Mouse (Mus musculus): ENCODE measurements at regions not wholly inside any gene's neighbourhood (a gene's known extent, or its start where the extent isn't known, plus 50 kb on each side); places are given as distances from the start of the nearest gene placed in this dataset.

DNA sequence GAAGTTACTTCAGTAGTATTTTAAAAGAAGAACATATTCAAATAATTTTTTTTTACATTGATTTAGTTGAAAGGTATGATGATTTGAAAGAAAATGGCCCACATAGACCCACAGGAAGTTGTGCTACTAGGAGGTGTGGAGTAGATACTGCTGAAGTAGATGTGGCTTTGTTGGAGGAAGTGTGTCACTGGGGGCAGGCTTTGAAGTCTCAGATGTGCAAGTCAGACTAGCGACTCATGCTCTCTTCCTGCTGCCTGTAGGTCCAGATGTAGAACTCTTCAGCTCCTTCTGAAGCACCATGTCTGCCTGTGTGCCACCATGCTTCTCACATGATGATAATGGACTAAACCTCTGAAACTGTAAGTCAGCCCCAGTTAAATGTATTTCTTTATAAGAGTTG is 452.0 kb downstream of the Gtdc1 start:
- TF ChIP-seq CTCF (conservative IDR thresholded peaks at IDR 0.05 in 1 of 2, IDR thresholded peaks at IDR 0.05 in 1 of 2; ENCODE audit: low read depth in 2 of 2, low read length in 2 of 2) (no peak), USF1 (IDR thresholded peaks at IDR 0.05; ENCODE audit: low read depth, low read length) (no peak), E2F4 (IDR thresholded peaks at IDR 0.05; ENCODE audit: insufficient replicate concordance, low read depth, low read length) (no peak), POLR2A (IDR thresholded peaks at IDR 0.05; ENCODE audit: low read depth, low read length) (no peak), CHD1 (IDR thresholded peaks at IDR 0.05; ENCODE audit: low read depth, low read length) (no peak), POLR2AphosphoS2 (IDR thresholded peaks at IDR 0.05; ENCODE audit: low read depth, low read length) (no peak), EP300 (IDR thresholded peaks at IDR 0.05; ENCODE audit: low read length) (no peak), ZKSCAN1 (IDR thresholded peaks at IDR 0.05; ENCODE audit: borderline replicate concordance, low read depth, low read length) (no peak), RAD21 (IDR thresholded peaks at IDR 0.05; ENCODE audit: low read depth, low read length) (no peak), NELFE (IDR thresholded peaks at IDR 0.05; ENCODE audit: low read depth, low read length) (no peak), MAZ (IDR thresholded peaks at IDR 0.05; ENCODE audit: low read depth, low read length) (no peak), NRF1 (IDR thresholded peaks at IDR 0.05; ENCODE audit: low read depth, low read length) (no peak), SMC3 (IDR thresholded peaks at IDR 0.05; ENCODE audit: low read depth, low read length) (no peak)

All from CH12.LX (cell line).